Mouse (Mus musculus) small intestine, adult 2 months (tissue): ENCODE measurements at regions not wholly inside any gene's neighbourhood (a gene's known extent, or its start where the extent isn't known, plus 50 kb on each side); places are given as distances from the start of the nearest gene placed in this dataset.

Source experiments
- H3K27ac ChIP-seq: fragments of 200-500 bp; 2 replicates; pipeline ENCODE4 v1.5.1; 2012; ENCODE audit warnings: low read depth, low read length, control low read depth, inconsistent platforms; ENCODE audit not compliant: insufficient read depth
- H3K27me3 ChIP-seq: fragments of 200-500 bp; 2 replicates; pipeline ENCODE4 v1.6.1; 2012; ENCODE audit warnings: mild to moderate bottlenecking, moderate library complexity, low read length, inconsistent platforms; ENCODE audit not compliant: control insufficient read depth, insufficient read depth
- H3K36me3 ChIP-seq: fragments of 200-500 bp; 2 replicates; pipeline ENCODE4 v1.6.1; 2012; ENCODE audit warnings: mild to moderate bottlenecking, low read length, control low read depth, inconsistent platforms; ENCODE audit not compliant: control insufficient read depth, insufficient read depth
- H3K4me1 ChIP-seq: fragments of 200-500 bp; 2 replicates; pipeline ENCODE4 v1.6.1; 2012; ENCODE audit warnings: low read length, inconsistent platforms, mixed read lengths; ENCODE audit not compliant: control insufficient read depth, insufficient read depth, insufficient read length
- H3K4me3 ChIP-seq: fragments of 200-500 bp; 2 replicates; pipeline ENCODE4 v1.5.1; 2012; ENCODE audit warnings: low read depth, mild to moderate bottlenecking, control low read depth, inconsistent platforms, low read length, moderate library complexity
- CTCF ChIP-seq: fragments of 200-500 bp; IDR thresholded peaks from 2 replicates; pipeline ENCODE4 v1.5.1; 2012; ENCODE audit warnings: low read depth, mild to moderate bottlenecking, control low read depth, inconsistent platforms, low read length, moderate library complexity, mixed read lengths; ENCODE audit not compliant: insufficient replicate concordance, insufficient read length; ENCODE audit errors: extremely low read depth
- POLR2A ChIP-seq: fragments of 200-500 bp; IDR thresholded peaks from 2 replicates; pipeline ENCODE4 v1.6.1; 2012; ENCODE audit warnings: low read depth, mild to moderate bottlenecking, control low read depth, inconsistent platforms, low read length, moderate library complexity
- WGBS: fragments of 180-500 bp; shearing (Covaris S2); methylation state at CpG from one replicate; pipeline ENCODE4 v1.1.7; 2018; 5-methylcytosine and 5-hydroxymethylcytosine counted together

DNA sequence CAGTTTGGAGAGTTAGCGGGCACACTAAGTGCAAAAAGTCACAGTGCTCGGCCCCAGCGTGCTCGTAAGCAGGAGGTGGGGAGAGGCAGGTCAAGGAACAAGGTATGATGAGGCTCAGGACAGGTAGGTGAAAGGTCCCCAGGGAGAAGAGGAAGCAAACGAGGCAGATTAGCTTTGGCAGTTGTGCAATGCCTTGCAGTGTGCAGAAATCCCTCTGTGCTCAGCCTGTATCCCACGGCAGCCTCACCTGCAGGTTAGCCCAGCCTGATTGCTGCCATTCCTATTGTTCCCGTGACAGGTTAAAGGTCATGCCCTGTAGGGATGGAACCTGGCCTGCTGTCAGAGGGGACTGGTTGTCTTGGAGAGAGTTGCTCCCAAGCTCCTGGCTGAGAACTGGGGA, 257.6 kb downstream of the Zfp704 start:
- no peak for TF ChIP-seq CTCF
- Histone ChIP-seq H3K4me1 (no peaks in the 10 kb centered on the region), H3K4me3 (no peak overlapping the region), H3K36me3 (no peaks in the 10 kb centered on the region), H3K27ac (no peak overlapping the region), H3K27me3 (peaks cover 3% of the 10 kb centered on the region; the same call in 1 of the 2 replicates)
- whole genome bisulfite sequencing, result 41% methylated on average over 7 of the region's 7 CpGs

DNA sequence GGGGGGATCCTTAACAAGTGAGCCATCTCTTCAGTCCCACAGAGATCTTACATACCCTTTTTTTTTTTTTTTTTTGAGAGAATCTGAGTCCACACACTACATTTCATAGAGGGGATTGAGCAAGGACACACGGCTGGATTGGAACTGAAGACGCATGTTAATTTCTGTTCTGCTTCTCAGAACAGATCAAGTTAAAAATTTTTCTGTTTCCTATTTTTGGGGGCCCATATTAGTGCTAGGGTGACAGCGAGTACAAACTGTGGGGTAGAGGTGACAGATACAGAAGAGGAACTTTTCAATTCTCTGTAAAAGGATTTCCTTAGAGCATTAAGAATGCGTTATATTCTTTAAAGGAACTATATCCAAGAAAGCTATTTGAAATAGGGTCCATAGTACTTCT, 260.1 kb downstream of the Zfp704 start:
- 85% methylated on average over 4 of the region's 4 CpGs for WGBS
- TF ChIP-seq POLR2A (no peak), CTCF (no peak)

DNA sequence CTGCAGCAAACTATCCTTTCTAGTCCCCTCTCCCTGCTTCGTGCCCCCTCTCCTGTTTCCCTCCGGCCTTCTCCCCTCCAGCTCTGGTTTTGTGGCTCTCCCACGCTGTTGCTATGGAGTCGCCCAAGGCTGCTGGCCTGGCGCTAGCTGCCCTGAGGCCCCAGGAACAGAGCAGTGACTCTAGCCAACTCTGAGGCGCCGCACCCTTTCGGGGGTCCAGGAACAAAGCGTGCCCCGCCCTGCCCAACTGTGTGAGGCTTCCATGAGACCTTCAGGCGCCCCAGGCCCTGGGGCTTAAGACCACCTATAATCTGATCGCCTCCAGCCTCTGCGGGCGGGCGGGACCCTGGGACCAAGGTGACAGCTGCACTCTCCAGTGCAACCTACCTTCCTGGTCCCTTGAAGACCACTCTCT, 262.4 kb downstream of the Zfp704 start:
- peaks cover 11% of the 10 kb centered on the region; the same call in 1 of the 2 replicates for H3K27me3 ChIP-seq
- WGBS, result 14% methylated on average over 15 of the region's 15 CpGs
- H3K4me3 ChIP-seq, result peak overlapping the region; percentile 60
- H3K27ac ChIP-seq, result no peak overlapping the region
- H3K36me3 ChIP-seq, result no peaks in the 10 kb centered on the region
- peaks cover 3% of the 10 kb centered on the region; the same call in 1 of the 2 replicates for H3K4me1 ChIP-seq
- no peak for TF ChIP-seq CTCF
- TF ChIP-seq POLR2A, result no peak

More for the DNA sequence above, 260.1 kb downstream of the Zfp704 start:
- Histone ChIP-seq H3K4me3 (no peak overlapping the region), H3K27me3 (peaks cover 11% of the 10 kb centered on the region; the same call in 1 of the 2 replicates), H3K36me3 (no peaks in the 10 kb centered on the region), H3K27ac (no peak overlapping the region), H3K4me1 (peaks cover 3% of the 10 kb centered on the region; the same call in 1 of the 2 replicates)

DNA sequence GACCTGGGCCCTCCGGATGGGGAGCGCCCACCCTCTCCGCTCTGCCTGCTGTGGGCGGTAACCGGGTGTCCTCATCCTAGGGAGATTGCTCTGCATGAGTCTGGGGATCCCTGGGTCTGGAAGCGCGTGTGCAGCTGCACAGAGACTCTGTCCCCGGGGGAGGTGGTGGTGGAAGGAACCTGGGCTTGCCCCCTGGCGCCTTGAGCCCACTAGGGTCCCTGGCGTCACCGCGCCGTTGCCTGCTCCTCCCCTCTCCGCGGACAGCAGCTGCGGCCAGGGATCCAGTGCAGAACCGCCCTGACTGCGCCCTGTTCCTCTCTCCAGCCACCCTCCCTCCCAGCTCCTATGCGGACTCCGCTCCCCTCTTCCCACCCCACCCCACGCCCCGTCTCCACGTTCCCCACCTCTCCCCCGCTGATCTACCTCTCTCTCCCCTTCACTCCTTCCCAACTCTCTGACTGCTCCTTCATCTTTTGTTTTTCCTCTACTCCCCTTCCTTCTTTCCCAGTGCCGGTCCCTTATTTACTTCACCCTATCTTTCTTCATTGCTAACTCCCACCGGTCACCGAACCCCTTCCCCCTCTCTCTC, 262.9 kb downstream of the Zfp704 start:
- H3K27me3 ChIP-seq, result peaks cover 11% of the 10 kb centered on the region; the same call in 1 of the 2 replicates
- H3K4me3 ChIP-seq, result peak overlapping the region; percentile 60
- H3K27ac ChIP-seq, result no peak overlapping the region
- H3K4me1 ChIP-seq, result peaks cover 3% of the 10 kb centered on the region; the same call in 1 of the 2 replicates
- no peaks in the 10 kb centered on the region for H3K36me3 ChIP-seq
- TF ChIP-seq POLR2A (no peak), CTCF (no peak)
- WGBS, result 2% methylated on average over 26 of the region's 27 CpGs

DNA sequence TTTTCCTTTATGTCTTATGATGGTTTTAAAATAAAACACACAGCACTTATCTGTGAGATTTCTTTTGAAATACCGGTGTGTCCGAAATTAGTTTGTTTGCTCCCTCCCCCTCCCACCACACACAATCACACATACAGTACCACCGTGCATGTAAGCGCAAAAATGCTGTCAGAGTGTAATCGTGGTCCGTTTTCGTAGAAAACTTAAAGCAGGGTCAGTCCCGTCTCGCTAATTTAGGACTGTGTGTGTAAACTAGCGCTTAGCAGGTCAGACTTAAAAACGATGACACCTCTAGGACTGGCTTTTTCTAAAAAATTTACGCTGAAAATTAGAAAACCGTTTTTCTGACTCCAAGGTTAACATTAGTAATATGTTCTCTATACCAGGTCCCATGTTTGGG, 263.5 kb downstream of the Zfp704 start:
- H3K27ac ChIP-seq, result no peak overlapping the region
- no peaks in the 10 kb centered on the region for H3K36me3 ChIP-seq
- WGBS, result 19% methylated on average over 13 of the region's 13 CpGs
- peaks cover 3% of the 10 kb centered on the region; the same call in 1 of the 2 replicates for H3K4me1 ChIP-seq
- peaks cover 11% of the 10 kb centered on the region; the same call in 1 of the 2 replicates for H3K27me3 ChIP-seq
- H3K4me3 ChIP-seq, result no peak overlapping the region
- TF ChIP-seq POLR2A, result no peak
- TF ChIP-seq CTCF, result no peak

DNA sequence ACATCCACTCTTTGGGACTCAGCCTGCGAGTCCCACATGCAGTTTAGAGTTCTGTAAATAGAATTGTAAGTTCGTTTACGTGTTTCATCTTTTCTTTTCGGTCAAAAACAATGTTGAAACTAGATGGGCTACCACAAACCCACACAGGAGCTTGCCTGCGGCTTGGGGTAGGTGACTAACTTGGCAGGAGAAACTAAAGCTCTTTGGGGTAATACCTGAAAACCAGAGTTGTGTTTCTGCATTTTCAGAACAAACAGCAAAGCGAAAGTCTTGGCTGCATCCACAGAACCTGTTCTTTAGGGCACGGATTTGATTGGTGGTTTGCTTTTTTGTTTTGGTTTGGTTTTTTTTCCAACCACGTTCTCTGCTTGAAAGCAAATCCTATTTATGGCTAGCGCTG, 264.0 kb downstream of the Zfp704 start:
- H3K27ac ChIP-seq, result no peak overlapping the region
- WGBS, result 57% methylated on average over 9 of the region's 9 CpGs
- no peaks in the 10 kb centered on the region for H3K36me3 ChIP-seq
- peaks cover 3% of the 10 kb centered on the region for H3K4me1 ChIP-seq
- H3K4me3 ChIP-seq, result no peak overlapping the region
- TF ChIP-seq CTCF (no peak), POLR2A (no peak)
- H3K27me3 ChIP-seq, result peaks cover 11% of the 10 kb centered on the region; the same call in 1 of the 2 replicates

DNA sequence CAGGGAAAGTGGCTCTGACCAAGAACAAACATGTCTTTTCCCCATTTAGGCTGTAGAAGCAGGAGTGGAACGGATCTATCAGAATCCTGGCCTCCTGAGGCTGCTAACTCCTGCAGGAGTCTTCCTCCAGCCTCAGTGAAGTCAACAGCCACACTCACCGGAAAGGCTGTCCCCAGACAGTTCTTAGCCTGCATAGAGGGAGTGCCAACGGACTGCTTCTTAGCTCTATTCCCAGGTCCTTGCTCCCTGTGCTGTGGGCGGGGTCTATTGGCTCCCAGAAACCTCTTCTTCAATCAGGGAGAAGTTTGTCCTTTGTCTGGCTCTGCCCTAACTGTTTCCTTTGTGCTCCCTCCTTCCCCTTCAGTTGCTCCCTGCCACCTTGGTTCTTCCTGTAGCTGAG, 266.3 kb downstream of the Zfp704 start:
- Histone ChIP-seq H3K4me3 (no peak overlapping the region), H3K4me1 (peaks cover 6% of the 10 kb centered on the region), H3K36me3 (no peaks in the 10 kb centered on the region), H3K27ac (no peak overlapping the region), H3K27me3 (peaks cover 13% of the 10 kb centered on the region; the same call in 1 of the 2 replicates)
- WGBS, result 25% methylated on average over 4 of the region's 4 CpGs
- TF ChIP-seq CTCF (no peak), POLR2A (no peak)

DNA sequence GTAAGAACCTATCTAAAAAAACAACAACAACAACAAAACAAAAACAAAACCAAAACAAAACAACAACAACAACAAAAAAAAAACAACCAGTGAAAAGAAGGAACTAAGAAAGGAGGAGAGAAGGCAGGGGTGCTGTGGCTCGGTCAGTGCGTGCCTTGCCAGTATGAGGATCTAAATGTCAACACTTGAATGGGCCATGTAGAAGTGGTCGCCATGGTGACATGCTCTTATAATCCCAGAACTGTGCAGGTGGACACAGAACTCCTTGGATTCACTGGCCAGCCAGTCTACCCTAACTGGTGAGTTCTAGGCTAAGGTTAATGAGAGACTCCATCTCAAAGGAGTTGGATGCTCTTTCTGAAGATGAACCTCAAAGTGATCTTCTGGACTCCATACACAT, 267.7 kb downstream of the Zfp704 start:
- no peak overlapping the region for H3K4me3 ChIP-seq
- TF ChIP-seq POLR2A, result no peak
- TF ChIP-seq CTCF, result no peak
- no peaks in the 10 kb centered on the region for H3K36me3 ChIP-seq
- H3K27ac ChIP-seq, result no peak overlapping the region
- WGBS, result 83% methylated on average over 3 of the region's 3 CpGs
- 0 out of 2 replicates have a peak, but pooled peaks cover 10% of the 10 kb centered on the region for H3K27me3 ChIP-seq
- peaks cover 6% of the 10 kb centered on the region for H3K4me1 ChIP-seq
